Mouse (Mus musculus) midbrain, embryonic 12.5 days (tissue): ENCODE measurements around the gene Plk2. TPM values are rescaled to one million over a fixed set of nuclear protein-coding genes. Genes with fewer than 3 reads are reported as not detected.
"Not testable (repeated sequence)": the region's sequence is repeated elsewhere in the genome, so short reads cannot be mapped to it uniquely, and the experiment has no call there.

Experiments used
- ATAC-seq: fragments of 200-750 bp; cut with Nextera tagmentation; 2 replicates; pipeline ENCODE4 v1.8.0; 2017; ENCODE audit warnings: low read depth, moderate TSS enrichment, moderate library complexity; ENCODE audit not compliant: low FRiP score
- H3K27ac ChIP-seq: fragments of 300-500 bp; sonication (generic); replicated peaks from 2 replicates; pipeline ENCODE4 v1.5.1; 2016; ENCODE audit warnings: mild to moderate bottlenecking
- H3K27me3 ChIP-seq: fragments of 300-500 bp; sonication (generic); 2 replicates; pipeline ENCODE4 v1.6.1; 2016; ENCODE audit warnings: mild to moderate bottlenecking
- H3K36me3 ChIP-seq: fragments of 300-500 bp; sonication (generic); 2 replicates; pipeline ENCODE4 v1.6.1; 2016
- H3K4me1 ChIP-seq: fragments of 300-500 bp; sonication (generic); 2 replicates; pipeline ENCODE4 v1.6.1; 2016
- H3K4me2 ChIP-seq: fragments of 300-500 bp; sonication (generic); replicated peaks from 2 replicates; pipeline ENCODE4 v1.6.1; 2016; ENCODE audit warnings: mild to moderate bottlenecking, moderate library complexity
- H3K4me3 ChIP-seq: fragments of 300-500 bp; sonication (generic); 2 replicates; pipeline ENCODE4 v1.5.1; 2016; ENCODE audit warnings: mild to moderate bottlenecking
- H3K9ac ChIP-seq: fragments of 300-500 bp; sonication (generic); replicated peaks from 2 replicates; pipeline ENCODE4 v1.6.1; 2016; ENCODE audit warnings: mild to moderate bottlenecking, moderate library complexity
- H3K9me3 ChIP-seq: fragments of 300-500 bp; sonication (generic); 2 replicates; pipeline ENCODE4 v1.6.1; 2016; ENCODE audit warnings: mild to moderate bottlenecking
- WGBS: fragments of 180-500 bp; shearing (Covaris S2); methylation state at CpG from one replicate; pipeline ENCODE4 v1.1.7; 2016; 5-methylcytosine and 5-hydroxymethylcytosine counted together
- polyA plus RNA-seq: library from polyadenylated mRNA; unstranded; fragments of >200 nt; fragmentation: Nextera tagmentation; extraction: Ambion mirVana; gene quantifications from 2 replicates; pipeline ENCODE4 v1.2.1, GENCODE M21; 2016

Gene Plk2
- polyA plus RNA-seq, 1 experiment from 2014 or later = 114 TPM

DNA sequence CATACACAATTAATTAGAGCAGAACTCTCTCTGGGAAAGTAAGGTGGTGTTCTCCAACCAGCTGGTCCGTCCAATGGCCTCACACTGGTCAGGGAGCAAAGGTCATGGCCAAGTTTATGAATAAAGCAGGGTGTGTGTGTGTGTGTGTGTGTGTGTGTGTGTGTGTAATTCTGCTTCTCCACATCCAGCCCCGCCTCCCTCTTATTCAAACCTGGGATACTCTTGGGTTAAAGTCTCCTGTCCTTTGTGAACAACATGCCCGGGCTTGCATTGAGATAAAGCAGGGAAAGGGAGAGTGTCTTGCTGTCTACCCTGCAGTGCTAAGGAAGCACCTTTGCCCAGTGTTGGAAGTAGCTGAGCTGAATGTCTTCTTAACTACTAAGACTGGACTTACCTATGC lies 2.2 kb upstream of the Plk2 start:
- H3K4me3 ChIP-seq = no peak overlapping the region
- H3K27me3 ChIP-seq = peaks cover 19% of the 10 kb centered on the region
- no peak overlapping the region for H3K4me2 ChIP-seq
- 0 out of 2 replicates have a peak, but pooled peaks cover under 1% of the 10 kb centered on the region for H3K36me3 ChIP-seq
- no peak overlapping the region for H3K9ac ChIP-seq
- no peak overlapping the region for H3K27ac ChIP-seq
- 50% methylated on average over 3 of the region's 3 CpGs for WGBS
- no peak for ATAC-seq
- H3K9me3 ChIP-seq = no peaks in the 10 kb centered on the region
- H3K4me1 ChIP-seq = no peaks in the 10 kb centered on the region

- peaks cover 26% of the 10 kb centered on the region for H3K36me3 ChIP-seq
- no peak for ATAC-seq
- H3K4me1 ChIP-seq = no peaks in the 10 kb centered on the region
- no peaks in the 10 kb centered on the region for H3K9me3 ChIP-seq
- WGBS = under 1% methylated on average over 41 of the region's 41 CpGs
- H3K27ac ChIP-seq = peak overlapping the region; percentile 81
- peak overlapping the region; percentile 97 for H3K4me2 ChIP-seq
- peak overlapping the region; percentile 89 for H3K9ac ChIP-seq
- peak overlapping the region; percentile 70 for H3K4me3 ChIP-seq
- H3K27me3 ChIP-seq = peaks cover 19% of the 10 kb centered on the region
These were observed 441 bp downstream of the Plk2 start for GRCm38 (mm10) chr13:110395179-110395794.

- H3K27ac ChIP-seq = 0 out of 2 replicates have a peak overlapping the region, but pooled peaks have one; percentile 39
- H3K9me3 ChIP-seq = no peaks in the 10 kb centered on the region
- ATAC-seq = no peak
- peak overlapping the region; percentile 70 for H3K4me3 ChIP-seq
- peaks cover 19% of the 10 kb centered on the region for H3K27me3 ChIP-seq
- H3K9ac ChIP-seq = peak overlapping the region; percentile 89
- H3K4me1 ChIP-seq = no peaks in the 10 kb centered on the region
- 27% methylated on average over 21 of the region's 21 CpGs for whole genome bisulfite sequencing
- peak overlapping the region; percentile 97 for H3K4me2 ChIP-seq
- H3K36me3 ChIP-seq = peaks cover 33% of the 10 kb centered on the region
These were observed 1.3 kb downstream of the Plk2 start for GRCm38 (mm10) chr13:110395916-110396685.

DNA sequence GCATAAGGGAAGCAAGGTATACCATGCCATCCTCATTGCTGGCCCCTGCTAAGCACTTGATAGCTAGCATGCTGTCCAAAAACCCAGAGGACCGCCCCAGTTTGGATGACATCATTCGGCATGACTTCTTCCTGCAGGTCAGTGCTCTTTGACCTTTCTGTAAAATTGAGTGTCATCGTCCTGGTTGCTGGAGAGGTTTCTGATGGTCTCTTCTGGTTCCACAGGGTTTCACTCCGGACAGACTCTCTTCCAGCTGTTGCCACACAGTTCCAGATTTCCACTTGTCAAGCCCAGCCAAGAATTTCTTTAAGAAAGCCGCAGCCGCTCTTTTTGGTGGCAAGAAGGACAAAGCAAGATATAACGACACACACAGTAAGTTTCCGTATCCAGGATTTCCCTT lies 2.9 kb downstream of the Plk2 start:
- 91% methylated on average over 8 of the region's 8 CpGs for WGBS
- H3K4me3 ChIP-seq = no peak overlapping the region; the same call in 1 of the 2 replicates
- ATAC-seq = no peak

DNA sequence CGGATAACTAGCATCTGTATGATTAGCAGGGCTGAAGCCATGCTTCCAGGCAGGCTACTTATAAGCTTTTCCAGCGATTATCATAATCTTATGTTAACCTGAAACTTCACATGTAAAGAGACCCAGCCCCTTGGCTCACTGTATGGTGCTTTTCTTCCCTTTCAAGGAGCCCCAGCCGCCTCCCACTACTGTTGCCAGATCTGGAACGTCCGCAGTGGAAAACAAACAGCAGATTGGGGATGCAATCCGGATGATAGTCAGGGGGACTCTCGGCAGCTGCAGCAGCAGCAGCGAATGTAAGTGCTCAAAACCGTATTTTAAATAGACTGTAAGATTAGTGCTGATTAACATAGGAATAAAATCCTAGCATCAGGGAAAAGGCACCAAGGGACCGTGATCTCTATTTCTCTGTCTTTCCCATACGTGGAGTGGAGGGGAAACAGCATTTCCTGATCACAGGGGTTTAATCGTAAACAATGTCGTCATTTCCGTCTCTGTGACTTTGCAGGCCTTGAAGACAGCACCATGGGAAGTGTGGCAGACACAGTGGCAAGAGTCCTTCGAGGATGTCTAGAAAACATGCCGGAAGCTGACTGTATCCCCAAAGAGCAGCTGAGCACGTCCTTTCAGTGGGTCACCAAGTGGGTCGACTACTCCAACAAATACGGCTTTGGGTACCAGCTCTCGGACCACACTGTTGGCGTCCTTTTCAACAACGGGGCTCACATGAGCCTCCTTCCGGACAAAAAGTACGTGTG lies 3.8 kb downstream of the Plk2 start:
- peak overlapping the region; percentile 4 for H3K4me2 ChIP-seq
- H3K4me3 ChIP-seq = no peak overlapping the region

More for the DNA sequence above, 2.9 kb downstream of the Plk2 start:
- 0 out of 2 replicates have a peak overlapping the region, but pooled peaks have one; percentile 4 for H3K4me2 ChIP-seq
- no peaks in the 10 kb centered on the region for H3K4me1 ChIP-seq
- H3K36me3 ChIP-seq = peaks cover 35% of the 10 kb centered on the region
- no peaks in the 10 kb centered on the region for H3K9me3 ChIP-seq
- H3K27ac ChIP-seq = no peak overlapping the region
- H3K9ac ChIP-seq = no peak overlapping the region
- peaks cover 16% of the 10 kb centered on the region for H3K27me3 ChIP-seq

DNA sequence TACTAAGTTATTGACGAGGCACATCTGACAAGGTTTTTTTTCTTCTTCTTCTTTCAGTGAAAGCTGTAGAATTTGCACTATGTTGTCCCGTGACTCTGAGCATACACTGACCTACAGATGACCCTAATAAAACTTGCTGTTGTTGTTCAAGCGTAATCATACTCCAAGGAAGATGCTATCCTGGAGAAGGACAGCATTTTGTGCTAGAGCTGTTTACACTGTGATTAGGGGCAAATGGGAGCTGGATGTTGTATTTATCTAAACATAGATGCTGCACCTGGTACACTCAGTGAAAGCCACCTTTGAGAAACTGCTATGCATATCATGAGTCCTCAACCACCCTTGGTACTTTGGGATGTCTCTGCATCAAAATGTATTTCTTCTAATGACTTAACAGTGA lies 6.6 kb downstream of the Plk2 start:
- no peak for ATAC-seq
- Histone ChIP-seq H3K4me1 (no peaks in the 10 kb centered on the region), H3K4me2 (no peak overlapping the region), H3K9ac (no peak overlapping the region), H3K27me3 (peaks cover 5% of the 10 kb centered on the region; the same call in 1 of the 2 replicates), H3K4me3 (no peak overlapping the region), H3K27ac (no peak overlapping the region), H3K36me3 (peaks cover 35% of the 10 kb centered on the region), H3K9me3 (no peaks in the 10 kb centered on the region)
- WGBS = 85% methylated on average over 3 of the region's 3 CpGs

More for the DNA sequence above, 3.8 kb downstream of the Plk2 start:
- H3K9ac ChIP-seq = no peak overlapping the region
- peaks cover 8% of the 10 kb centered on the region for H3K27me3 ChIP-seq
- WGBS = 76% methylated on average over 24 of the region's 24 CpGs
- no peaks in the 10 kb centered on the region for H3K4me1 ChIP-seq
- H3K27ac ChIP-seq = no peak overlapping the region
- peaks cover 35% of the 10 kb centered on the region for H3K36me3 ChIP-seq
- H3K9me3 ChIP-seq = no peaks in the 10 kb centered on the region
- no peak for ATAC-seq

DNA sequence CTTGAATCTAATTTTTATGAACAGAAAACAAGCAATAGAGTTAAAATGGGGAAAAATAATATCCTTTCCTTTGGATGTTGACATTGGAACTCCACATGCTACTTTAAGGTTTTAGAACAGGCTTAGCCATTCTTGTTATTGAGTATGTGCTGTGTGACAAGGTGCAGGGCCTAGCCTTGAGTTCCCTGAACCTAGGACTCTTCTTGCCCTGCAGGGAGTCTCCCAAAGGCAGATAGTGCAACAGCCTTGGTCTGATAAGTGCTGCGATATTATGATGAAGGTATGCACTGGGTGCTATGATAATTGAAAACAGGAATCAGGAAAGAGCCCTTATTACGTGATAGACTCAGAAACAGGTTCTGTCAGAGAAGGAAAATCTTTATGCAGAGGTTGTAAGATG lies 7.0 kb downstream of the Plk2 start:
- no peak overlapping the region for H3K9ac ChIP-seq
- WGBS = 94% methylated on average over 2 of the region's 2 CpGs
- no peak for ATAC-seq

GRCm38 (mm10) chr13:110404059-110404458 lies 9.2 kb downstream of the Plk2 start:
- H3K36me3 ChIP-seq = peaks cover 21% of the 10 kb centered on the region
- H3K9me3 ChIP-seq = no peaks in the 10 kb centered on the region
- H3K27me3 ChIP-seq = no peaks in the 10 kb centered on the region
- H3K27ac ChIP-seq = no peak overlapping the region
- no peak for ATAC-seq
- 78% methylated on average over 8 of the region's 8 CpGs for WGBS
- H3K9ac ChIP-seq = no peak overlapping the region
- no peak overlapping the region for H3K4me2 ChIP-seq
- no peak overlapping the region for H3K4me3 ChIP-seq
- no peaks in the 10 kb centered on the region for H3K4me1 ChIP-seq

More for the DNA sequence above, 7.0 kb downstream of the Plk2 start:
- Histone ChIP-seq H3K9me3 (no peaks in the 10 kb centered on the region), H3K4me3 (no peak overlapping the region), H3K27me3 (0 out of 2 replicates have a peak, but pooled peaks cover under 1% of the 10 kb centered on the region), H3K4me1 (no peaks in the 10 kb centered on the region), H3K36me3 (peaks cover 35% of the 10 kb centered on the region), H3K27ac (no peak overlapping the region), H3K4me2 (no peak overlapping the region)

DNA sequence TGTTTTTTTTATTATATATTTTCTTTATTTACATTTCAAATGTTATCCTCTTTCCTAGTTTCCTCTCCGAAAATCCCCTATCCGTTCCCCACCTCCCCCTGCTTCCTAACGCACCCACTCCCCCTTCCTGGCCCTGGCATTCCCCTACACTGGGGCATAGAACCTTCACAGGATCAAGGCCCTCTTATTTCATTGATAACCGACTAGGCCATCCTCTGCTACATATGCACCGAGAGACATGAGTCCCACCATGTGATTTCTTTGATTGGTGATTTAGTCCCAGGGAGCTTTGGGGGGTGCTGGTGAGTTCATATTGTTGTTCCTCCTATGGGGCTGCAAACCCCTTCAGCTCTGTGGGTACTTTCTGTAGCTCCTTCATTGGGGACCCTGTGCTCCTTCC lies 9.8 kb downstream of the Plk2 start:
- H3K27me3 ChIP-seq, H3K4me3 ChIP-seq, ATAC-seq, H3K27ac ChIP-seq, H3K4me2 ChIP-seq, H3K9ac ChIP-seq, H3K4me1 ChIP-seq, H3K9me3 ChIP-seq: not testable (repeated sequence)
- H3K36me3 ChIP-seq = peaks cover 14% of the 10 kb centered on the region
- 86% methylated on average over 5 of the region's 5 CpGs for WGBS

- H3K27ac ChIP-seq = no peak overlapping the region
- no peaks in the 10 kb centered on the region for H3K9me3 ChIP-seq
- no peak overlapping the region for H3K4me2 ChIP-seq
- ATAC-seq = no peak
- no peak overlapping the region for H3K9ac ChIP-seq
- H3K4me3 ChIP-seq = no peak overlapping the region
- WGBS = 76% methylated on average over 5 of the region's 5 CpGs
- no peaks in the 10 kb centered on the region for H3K4me1 ChIP-seq
- no peaks in the 10 kb centered on the region for H3K27me3 ChIP-seq
- peaks cover 2% of the 10 kb centered on the region; the same call in 1 of the 2 replicates for H3K36me3 ChIP-seq
These were observed 11.3 kb downstream of the Plk2 start for GRCm38 (mm10) chr13:110406152-110406551.

GRCm38 (mm10) chr13:110412572-110413209 lies 17.8 kb downstream of the Plk2 start:
- no peaks in the 10 kb centered on the region for H3K36me3 ChIP-seq
- H3K4me1 ChIP-seq = no peaks in the 10 kb centered on the region
- no peak overlapping the region for H3K9ac ChIP-seq
- H3K27me3 ChIP-seq = no peaks in the 10 kb centered on the region
- H3K4me2 ChIP-seq = no peak overlapping the region
- 90% methylated on average over 12 of the region's 12 CpGs for WGBS
- H3K9me3 ChIP-seq = no peaks in the 10 kb centered on the region
- no peak overlapping the region for H3K27ac ChIP-seq
- ATAC-seq = no peak
- H3K4me3 ChIP-seq = no peak overlapping the region
